Mouse (Mus musculus): ENCODE measurements around the gene Cpne2. TPM values are rescaled to one million over a fixed set of nuclear protein-coding genes. Genes with fewer than 3 reads are reported as not detected.

Gene Cpne2
- total RNA-seq, 2 experiments from 2014 or later, result 30.9 to 51.2 TPM

GRCm38 (mm10) chr8:94574159-94574907, 41.5 kb downstream of the Cpne2 start:
- ATAC-seq (ENCODE audit: poor library complexity, severe bottlenecking), result no peak

DNA sequence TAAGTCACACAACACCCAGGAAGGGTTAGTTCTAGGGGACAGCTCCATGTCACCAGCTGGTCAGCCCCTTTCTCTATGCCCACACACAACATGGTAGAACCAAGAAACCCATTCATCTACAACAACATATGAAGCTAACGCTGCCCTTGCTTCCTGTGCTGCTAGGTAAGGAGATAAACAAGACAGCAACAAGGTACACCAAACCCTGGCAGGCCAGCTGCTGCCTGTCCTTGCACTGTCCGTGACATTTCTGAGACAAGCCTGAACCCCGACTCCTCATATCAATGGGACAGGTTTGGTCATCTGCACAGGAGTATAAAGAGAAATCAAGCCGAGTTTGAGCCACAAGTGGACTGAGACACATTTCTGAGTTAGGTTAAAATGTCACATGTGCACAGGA, 42.4 kb downstream of the Cpne2 start:
- ATAC-seq (ENCODE audit: poor library complexity, severe bottlenecking), result no peak

GRCm38 (mm10) chr8:94581820-94582483, 49.2 kb downstream of the Cpne2 start:
- no peak for ATAC-seq (ENCODE audit: poor library complexity, severe bottlenecking)

GRCm38 (mm10) chr8:94582569-94582968, 49.8 kb downstream of the Cpne2 start:
- ATAC-seq (ENCODE audit: poor library complexity, severe bottlenecking), result no peak

GRCm38 (mm10) chr8:94584238-94584817, 51.5 kb downstream of the Cpne2 start:
- peak; percentile 97 for ATAC-seq (ENCODE audit: poor library complexity, severe bottlenecking)

GRCm38 (mm10) chr8:94591691-94592090, 58.9 kb downstream of the Cpne2 start:
- no peak for ATAC-seq (ENCODE audit: poor library complexity, severe bottlenecking)

DNA sequence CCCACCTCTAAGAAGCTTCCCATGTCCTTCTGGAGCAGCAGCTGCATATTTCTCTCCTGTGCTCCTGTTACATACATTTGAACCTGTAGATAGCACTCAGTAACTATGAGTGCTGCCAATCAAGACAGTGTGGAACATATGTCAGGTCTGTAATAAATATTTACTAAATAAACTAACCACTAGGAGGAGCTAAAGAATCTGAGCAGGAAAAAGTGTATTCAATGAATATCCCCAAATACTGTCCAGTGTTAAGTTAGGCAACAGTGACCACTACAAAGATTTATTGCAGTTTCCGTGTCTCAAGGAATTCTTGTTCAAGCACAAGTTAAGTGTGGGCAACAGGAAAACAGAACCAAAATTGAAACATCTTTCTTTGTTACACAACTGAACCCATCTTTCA, 61.4 kb downstream of the Cpne2 start:
- ATAC-seq (ENCODE audit: poor library complexity, severe bottlenecking), result peak; percentile 57

- ATAC-seq (ENCODE audit: poor library complexity, severe bottlenecking), result no peak
These were observed 67.7 kb downstream of the Cpne2 start for GRCm38 (mm10) chr8:94600478-94600877.

DNA sequence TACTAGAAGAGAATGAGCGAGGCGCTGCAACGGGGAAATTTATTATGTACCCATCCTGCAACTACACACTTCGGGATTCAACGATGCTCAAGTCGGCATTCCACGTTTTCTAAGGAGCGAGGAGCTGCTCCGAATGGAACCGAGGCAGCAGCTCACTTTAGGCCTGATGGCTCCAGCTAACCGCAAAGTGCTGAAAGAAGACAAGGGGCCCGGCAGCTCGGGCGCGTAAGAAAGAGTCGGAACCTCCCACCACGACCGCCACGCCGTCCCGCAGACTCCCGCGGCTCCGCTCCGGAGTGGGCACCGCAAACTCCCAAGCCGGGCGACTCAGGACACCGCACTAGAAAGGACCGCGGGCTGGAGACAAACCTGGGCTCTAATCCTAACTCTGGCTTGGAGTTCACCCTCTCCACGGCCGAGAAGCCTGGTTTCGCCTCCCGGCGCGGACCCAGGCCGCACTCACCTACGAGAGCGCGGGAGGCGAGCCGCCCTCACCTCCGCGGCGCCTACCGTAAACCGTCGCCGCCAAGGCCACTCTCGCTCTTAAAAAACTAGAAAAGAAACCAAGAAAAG, 68.3 kb downstream of the Cpne2 start:
- ATAC-seq (ENCODE audit: poor library complexity, severe bottlenecking), result peak; percentile 1; the same call in 1 of the 2 replicates

DNA sequence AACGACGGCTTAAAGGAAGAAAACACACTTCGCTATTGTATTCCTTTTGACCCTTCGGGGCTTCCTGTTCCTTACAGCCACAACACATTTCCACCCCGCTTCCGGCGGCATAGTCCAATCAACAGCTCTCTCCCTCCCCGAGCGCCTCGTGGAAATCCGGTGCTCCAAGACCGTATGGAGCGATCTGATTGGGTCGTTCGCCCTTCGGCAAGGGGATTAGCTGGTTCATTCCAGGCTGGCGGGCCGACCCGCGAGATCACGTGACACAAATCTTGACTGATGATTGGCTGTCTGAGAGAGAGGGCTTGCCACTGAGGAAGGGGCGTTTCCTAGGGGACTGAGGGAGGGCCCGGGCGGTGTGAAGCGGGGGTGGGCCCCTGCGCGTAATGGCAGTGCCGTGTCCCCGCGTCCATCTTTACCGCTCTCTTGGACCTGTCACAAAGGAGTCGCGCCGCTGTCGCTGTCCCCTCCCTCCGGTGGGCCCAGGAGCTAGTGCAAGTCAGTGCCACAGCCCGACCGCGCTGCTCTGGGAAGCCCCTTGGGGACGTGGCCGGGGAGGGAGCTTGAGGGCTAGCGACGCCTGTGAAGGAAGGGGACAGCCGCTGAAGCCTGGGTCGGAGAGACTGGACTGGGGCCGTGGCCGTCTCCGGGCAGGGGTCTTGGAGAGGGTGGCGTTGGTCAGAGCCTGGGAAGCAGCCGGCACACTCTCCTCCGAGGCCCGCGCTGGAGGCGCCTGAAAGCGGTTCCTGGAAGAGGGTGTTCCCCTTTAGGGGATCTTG, 69.0 kb downstream of the Cpne2 start, which contains the start of the genes Rspry1 and Fam192a:
Gene Rspry1, plus strand, starts transcription at position 331 of the 779 bp plus-strand sequence.
Gene Fam192a, minus strand, starts transcription at position 391 of the 779 bp plus-strand sequence.
- peak; percentile 90 for ATAC-seq (ENCODE audit: poor library complexity, severe bottlenecking)

GRCm38 (mm10) chr8:94602471-94603131, 69.8 kb downstream of the Cpne2 start:
- ATAC-seq (ENCODE audit: poor library complexity, severe bottlenecking), result 0 out of 2 replicates have a peak, but pooled peaks have one; percentile 6

- ATAC-seq (ENCODE audit: poor library complexity, severe bottlenecking), result no peak
These were observed 71.2 kb downstream of the Cpne2 start for GRCm38 (mm10) chr8:94604030-94604429.

- ATAC-seq (ENCODE audit: poor library complexity, severe bottlenecking), result no peak
These were observed 74.3 kb downstream of the Cpne2 start for GRCm38 (mm10) chr8:94607064-94607463.

Other genes with a start within 250 kb of the Cpne2 start
- 0.25 and 0.34 TPM in 2 replicates for gene Slc12a3, start 203.8 kb upstream of the Cpne2 start, total RNA-seq (2015)
- 0.16 TPM in 1 of 2 replicates, not detected in the other for gene Slc12a3, start 203.8 kb upstream of the Cpne2 start, total RNA-seq (2017)
- 71.9 and 76.0 TPM in 2 replicates for gene Herpud1, start 146.6 kb upstream of the Cpne2 start, total RNA-seq (2015)
- gene Herpud1, start 146.6 kb upstream of the Cpne2 start, total RNA-seq (2017), result 79.4 and 80.9 TPM in 2 replicates
- gene Nlrc5, start 98.6 kb upstream of the Cpne2 start, total RNA-seq (2015), result 29.2 and 32.2 TPM in 2 replicates
- 27.4 and 28.2 TPM in 2 replicates for gene Nlrc5, start 98.6 kb upstream of the Cpne2 start, total RNA-seq (2017)
- gene Rspry1, start 68.9 kb downstream of the Cpne2 start, total RNA-seq (2015), result 31.8 and 36.4 TPM in 2 replicates
- 34.2 and 35.3 TPM in 2 replicates for gene Rspry1, start 68.9 kb downstream of the Cpne2 start, total RNA-seq (2017)
- gene Fam192a, start 69.0 kb downstream of the Cpne2 start, total RNA-seq (2015), result 27.8 and 33.4 TPM in 2 replicates
- 93.2 and 103 TPM in 2 replicates for gene Fam192a, start 69.0 kb downstream of the Cpne2 start, total RNA-seq (2017)
- gene Arl2bp, start 133.6 kb downstream of the Cpne2 start, total RNA-seq (2015), result 33.7 and 43.6 TPM in 2 replicates
- 79.9 and 111 TPM in 2 replicates for gene Arl2bp, start 133.6 kb downstream of the Cpne2 start, total RNA-seq (2017)
- gene Pllp, start 163.3 kb downstream of the Cpne2 start, total RNA-seq (2015), result not detected in 2 replicates
- gene Pllp, start 163.3 kb downstream of the Cpne2 start, total RNA-seq (2017), result not detected in 2 replicates
- not detected in 2 replicates for gene Ccl22, start 212.6 kb downstream of the Cpne2 start, total RNA-seq (2015)
- gene Ccl22, start 212.6 kb downstream of the Cpne2 start, total RNA-seq (2017), result not detected in 2 replicates
- gene Cx3cl1, start 239.0 kb downstream of the Cpne2 start, total RNA-seq (2015), result 0.13 and 0.18 TPM in 2 replicates
- gene Cx3cl1, start 239.0 kb downstream of the Cpne2 start, total RNA-seq (2017), result not detected in 2 replicates

Measured in megakaryocyte, adult 5-6 weeks (primary cell).